Mouse (Mus musculus) embryo, embryonic 10.5 days (tissue): ENCODE measurements around the gene Olfr365.

Experiments
- DNase-seq: peaks from one replicate; pipeline ENCODE4 v3.0.0-alpha.2; 2015; ENCODE audit warnings: low spot score

Olfr365 gene

DNA sequence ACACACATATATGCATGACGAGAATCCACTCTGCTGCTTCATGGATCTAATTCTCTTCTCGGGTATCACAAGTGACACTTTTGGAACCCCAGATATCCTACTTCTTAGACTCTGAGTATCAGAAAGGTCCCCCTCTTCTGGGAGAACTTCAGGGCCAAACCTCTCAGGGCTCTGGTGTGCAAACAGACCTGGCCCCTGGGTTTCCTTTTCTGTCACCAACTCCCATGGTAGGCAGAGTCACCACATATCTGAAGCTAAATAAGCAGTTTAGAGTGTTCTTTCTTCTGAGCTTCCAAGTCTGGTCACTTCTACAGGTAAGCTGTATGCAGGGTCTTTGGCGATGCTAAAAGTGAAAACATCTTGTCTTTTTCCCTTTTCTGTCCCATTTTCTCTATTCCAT lies at the start of gene Olfr365:
Gene Olfr365, plus strand, starts transcription at position 301 of the 400 bp plus-strand sequence.
- DNase-seq: no peak

GRCm38 (mm10) chr2:37139022-37139421 lies 49.0 kb upstream of the Olfr365 start, which contains the start of gene Olfr364-ps1:
Gene Olfr364-ps1, plus strand, starts transcription at chr2:37139322.
- DNase-seq: no peak

DNA sequence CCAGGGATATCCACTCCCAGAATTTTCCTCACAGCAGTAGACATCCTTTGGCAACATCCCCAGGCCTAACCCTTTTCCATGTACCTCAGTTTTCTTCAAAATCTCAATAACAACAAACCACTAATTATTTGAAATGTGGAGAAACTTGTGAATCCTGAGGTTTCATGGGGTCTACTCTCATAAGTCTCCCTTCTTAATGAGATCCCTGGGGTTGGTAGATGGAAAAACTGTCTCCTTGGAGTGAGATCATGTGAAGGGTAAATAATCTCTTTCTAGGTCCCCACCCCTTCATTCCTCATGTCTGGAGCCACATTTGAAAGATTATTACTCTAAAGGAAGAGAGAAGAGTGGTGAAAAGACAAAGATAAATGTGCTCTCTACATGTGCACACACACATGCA lies 23.3 kb downstream of the Olfr365 start, which contains the start of gene Olfr366:
Gene Olfr366, plus strand, starts transcription at position 301 of the 400 bp plus-strand sequence.
- DNase-seq: no peak
